Mouse (Mus musculus) gastrocnemius, adult 8-10 months (tissue): ENCODE measurements around the gene Fam120b. TPM values are rescaled to one million over a fixed set of nuclear protein-coding genes. Genes with fewer than 3 reads are reported as not detected.
A peak's percentile ranks its signal among the peaks of the same experiment; 100 is the strongest.
"Not testable (repeated sequence)": the region's sequence is repeated elsewhere in the genome, so short reads cannot be mapped to it uniquely, and the experiment has no call there.

ENCODE experiments used
- DNase-seq, 2 experiments: peaks; one replicate each; pipeline ENCODE4 v3.0.0; 2022; ENCODE audit warnings: low spot score in 2 of 2
- total RNA-seq, 4 experiments: library from RNA; stranded (reverse); gene quantifications; 2 replicates each; pipeline ENCODE4 v1.2.4; 2022

The Fam120b gene
- total RNA-seq, 4 experiments from 2014 or later = 9.5 to 12.1 (median 10.5) TPM

DNA sequence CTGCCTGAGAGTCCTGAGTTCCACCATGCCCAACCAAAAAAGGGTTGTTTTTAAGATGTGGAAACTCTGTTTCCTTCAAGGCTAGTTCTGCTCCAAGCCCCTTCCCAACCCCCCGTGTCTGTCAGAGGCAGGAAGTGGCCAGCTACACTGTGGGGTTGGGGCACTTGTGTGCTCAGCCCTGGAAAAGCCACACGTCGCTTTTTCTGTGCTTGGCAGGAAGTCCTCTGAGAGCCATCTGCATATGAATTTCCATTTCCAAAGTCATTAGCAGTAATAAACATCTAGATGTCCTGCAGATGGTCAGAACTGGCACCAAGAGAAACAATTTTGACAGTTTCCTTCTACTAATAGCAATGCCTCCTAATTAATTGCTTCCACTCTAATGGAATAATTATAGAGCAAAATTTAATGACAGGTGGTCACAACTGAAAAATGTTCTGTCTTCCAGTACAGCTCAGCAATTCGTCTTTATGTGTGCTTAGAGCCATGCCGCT lies 35.1 kb downstream of the Fam120b start:
- no peak for DNase-seq

GRCm38 (mm10) chr17:15431551-15431950 lies 35.5 kb downstream of the Fam120b start:
- DNase-seq = no peak

- no peak for DNase-seq
Measured at GRCm38 (mm10) chr17:15432036-15432435, 36.0 kb downstream of the Fam120b start.

DNA sequence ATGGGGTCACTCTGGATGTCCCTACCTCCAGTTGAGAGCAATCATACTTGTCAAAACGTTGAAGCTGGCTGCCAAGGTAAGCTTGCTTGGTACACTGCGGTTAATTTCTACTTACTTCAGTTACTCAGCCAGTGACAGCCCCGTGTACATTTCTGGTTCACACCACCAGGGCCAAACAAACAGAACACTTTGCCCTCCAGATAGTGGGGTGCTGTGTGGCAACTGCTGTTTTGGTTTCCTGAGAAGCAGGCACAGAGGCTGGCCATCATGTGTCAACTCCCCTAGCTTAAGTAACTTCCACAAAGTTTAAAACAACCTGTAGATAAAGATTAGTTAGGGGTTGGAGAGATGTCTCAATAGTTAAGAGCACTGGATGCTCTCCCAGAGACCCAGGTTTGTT lies 38.7 kb downstream of the Fam120b start:
- DNase-seq = no peak

DNA sequence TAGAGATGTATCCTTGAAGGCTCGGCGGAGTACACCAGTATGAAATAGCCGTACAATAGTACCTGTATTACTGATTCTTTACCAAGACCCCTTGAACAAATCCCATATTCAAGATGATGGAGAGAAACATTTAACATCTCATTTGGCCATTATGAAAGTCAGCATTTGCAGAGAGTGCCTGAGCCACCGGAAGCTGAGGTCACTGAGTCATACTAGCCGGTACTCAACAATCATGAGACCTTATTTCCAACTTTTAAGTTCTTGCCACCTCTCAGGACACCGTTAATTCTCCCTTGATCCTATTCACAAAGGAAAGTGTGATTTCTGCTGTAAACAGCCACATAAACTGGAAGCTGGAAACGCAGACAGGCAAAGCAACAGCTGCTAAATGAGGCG lies 44.1 kb downstream of the Fam120b start:
- no peak for DNase-seq

- no peak for DNase-seq
Measured at GRCm38 (mm10) chr17:15440463-15441121, 44.6 kb downstream of the Fam120b start.

DNA sequence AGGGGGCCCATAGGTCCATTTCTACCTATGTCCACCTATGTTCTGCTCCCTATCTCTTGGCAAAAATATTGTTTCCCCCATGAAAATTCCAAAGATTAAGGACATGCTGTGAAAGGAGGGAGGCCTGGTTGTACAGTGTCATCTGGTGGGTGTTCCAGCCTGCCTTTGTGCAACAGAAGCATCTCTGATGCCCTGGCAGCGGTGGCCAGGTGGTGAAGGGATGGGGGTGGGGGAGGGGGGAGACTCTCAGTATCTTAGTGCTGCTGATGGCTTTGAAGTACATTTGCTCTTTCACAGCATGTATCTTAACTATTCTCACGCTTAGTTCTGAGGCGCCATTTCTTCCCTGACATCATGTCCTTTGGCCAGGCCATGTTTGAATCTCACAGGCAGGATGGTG lies 49.4 kb downstream of the Fam120b start:
- DNase-seq = no peak

DNA sequence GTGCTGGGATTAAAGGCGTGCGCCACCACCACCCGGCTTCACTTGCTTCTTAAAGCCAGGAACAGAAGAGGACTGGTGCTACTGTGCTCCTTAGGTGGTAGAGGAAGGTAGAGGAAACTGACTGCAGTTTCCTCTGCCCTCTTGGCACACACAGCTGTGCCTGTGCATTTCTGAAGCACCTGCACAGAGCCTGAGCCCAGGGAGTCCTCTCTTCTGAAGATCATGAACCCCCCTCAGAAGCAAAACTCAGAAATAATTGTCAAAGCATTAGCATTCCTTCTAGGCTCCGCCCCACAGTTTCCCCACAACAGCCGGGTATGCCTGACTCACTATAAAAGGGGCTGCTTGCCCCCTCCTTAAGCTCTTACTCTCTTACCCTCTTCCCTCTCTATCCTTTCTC lies 51.8 kb downstream of the Fam120b start:
- DNase-seq = no peak

- DNase-seq = not testable (repeated sequence)
Measured at GRCm38 (mm10) chr17:15449144-15449543, 53.1 kb downstream of the Fam120b start.

- DNase-seq = no peak
Measured at GRCm38 (mm10) chr17:15449606-15450005, 53.6 kb downstream of the Fam120b start.

DNA sequence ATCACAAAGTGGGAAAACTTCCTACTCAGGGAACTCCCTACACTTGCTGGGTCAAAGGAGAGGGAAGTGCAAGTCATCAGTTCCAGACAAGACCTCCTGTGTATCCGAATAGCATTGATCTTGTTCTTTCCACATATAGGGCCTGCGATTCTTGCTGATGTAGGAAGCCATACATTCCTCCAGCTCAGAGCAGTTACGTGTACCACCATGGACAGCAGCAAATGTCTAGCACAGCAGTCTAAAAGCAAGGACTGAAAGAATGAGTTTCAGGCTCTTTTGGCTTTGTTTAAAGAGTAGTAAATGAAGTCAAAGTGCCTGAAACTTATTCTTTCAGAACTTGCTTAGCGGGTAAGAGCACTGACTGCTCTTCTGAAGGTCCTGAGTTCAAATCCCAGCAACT lies 59.2 kb downstream of the Fam120b start:
- DNase-seq = no peak

GRCm38 (mm10) chr17:15456595-15456994 lies 60.6 kb downstream of the Fam120b start:
- no peak for DNase-seq

DNA sequence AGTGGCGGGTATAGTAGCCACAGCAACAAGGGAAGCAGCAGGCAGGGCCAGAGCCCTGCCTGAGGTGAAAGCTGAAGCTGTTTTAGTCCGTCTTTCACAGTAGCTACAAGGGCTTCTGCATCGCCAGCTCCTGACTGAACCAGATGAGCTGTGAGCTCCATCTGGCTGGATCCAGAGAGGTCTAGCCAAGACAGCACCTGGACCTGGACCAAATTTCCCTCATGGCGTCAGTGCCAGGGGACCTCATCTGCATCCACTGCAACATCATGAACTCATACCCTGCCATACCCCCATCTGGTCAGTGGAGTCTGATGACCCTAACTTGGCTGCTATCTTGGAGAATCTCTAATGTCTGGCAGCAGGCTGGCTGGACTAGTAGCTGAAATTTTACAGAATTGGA lies 63.8 kb downstream of the Fam120b start:
- no peak for DNase-seq

GRCm38 (mm10) chr17:15461921-15462495 lies 66.0 kb downstream of the Fam120b start:
- DNase-seq = peak; percentile 59 to 63

DNA sequence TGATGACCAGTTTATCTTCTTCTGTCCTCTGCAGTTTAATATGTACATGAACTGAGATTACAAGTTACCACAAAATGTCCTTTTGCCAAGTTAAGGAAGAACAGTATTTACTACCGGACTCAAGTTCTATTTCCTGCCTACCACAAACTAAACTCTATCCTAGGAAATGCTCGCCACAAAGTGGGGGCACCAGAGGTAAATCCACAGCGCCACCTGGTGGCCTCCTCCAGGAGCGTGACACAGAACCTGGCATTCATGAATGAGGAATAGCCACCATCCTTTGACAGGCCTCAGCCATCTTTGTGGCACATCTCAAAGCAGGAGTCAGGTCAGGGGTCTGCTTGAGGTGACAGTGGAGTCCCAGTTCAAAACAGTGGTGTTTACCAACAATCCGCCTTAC lies 71.7 kb downstream of the Fam120b start:
- peak; percentile 29 to 53 for DNase-seq

GRCm38 (mm10) chr17:15472671-15473070 lies 76.7 kb downstream of the Fam120b start:
- no peak for DNase-seq

Other genes starting within 250 kb of the Fam120b start
- gene Dll1, start 19.3 kb upstream of the Fam120b start, total RNA-seq = 1 to 10 TPM; 1.4 to 4.0 (median 2.1) TPM
- gene Psmb1, start 103.5 kb downstream of the Fam120b start, total RNA-seq = 100 to 1,000 TPM; 105 to 114 (median 112) TPM
- 1 to 10 TPM; 5.9 to 9.4 (median 7.7) TPM for gene Tbp, start 103.7 kb downstream of the Fam120b start, total RNA-seq
- 10 to 100 TPM; 14.4 to 27.1 (median 18.0) TPM for gene Pdcd2, start 131.1 kb downstream of the Fam120b start, total RNA-seq
- gene Prdm9, start 168.2 kb downstream of the Fam120b start, total RNA-seq = 1 to 10 TPM; 2.9 to 3.5 (median 3.0) TPM